ENCODE assay signal across 15 mouse cellular contexts in genomic region chr17:75278561-75278960, GRCm38 (mm10).
"Had no signal": no experiment of that assay in that cellular context is flagged by ENCODE, and none has a peak within 500 bp of the region (broad histone marks: within the 10 kb centered on the region; RNA-seq: fewer than 3 reads in every experiment).

No protein-coding gene starts in this region.

- H3K27ac ChIP-seq: neural tube, embryonic 15.5 days; stomach, embryonic 15.5 days; stomach, postnatal 0 days had no signal

- H3K4me2 ChIP-seq: neural tube, embryonic 15.5 days; stomach, embryonic 15.5 days had no signal

- H3K9ac ChIP-seq: neural tube, embryonic 15.5 days; stomach, embryonic 15.5 days had no signal

- H3K4me3 ChIP-seq: neural tube, embryonic 15.5 days; stomach, embryonic 15.5 days had no signal

- DNase-seq: retina, postnatal 1 day; right cerebral cortex, adult 18-20 months; right cerebral cortex, postnatal 14 days; right cerebral cortex, postnatal 25 days; right cerebral cortex, postnatal 4 days; spleen, adult 18-20 months; thymus, adult 18-20 months; thymus, adult 2 months; thymus, postnatal 14 days; thymus, postnatal 25 days; thymus, postnatal 36 days; thymus, postnatal 4 days had no signal

- H3K4me1 ChIP-seq: neural tube, embryonic 15.5 days; stomach, embryonic 15.5 days had no signal

- H3K36me3 ChIP-seq: neural tube, embryonic 15.5 days; stomach, embryonic 15.5 days had no signal

- H3K27me3 ChIP-seq: neural tube, embryonic 15.5 days; stomach, embryonic 15.5 days had no signal

- H3K9me3 ChIP-seq: neural tube, embryonic 15.5 days; stomach, embryonic 15.5 days had no signal
